Mouse (Mus musculus): ENCODE data around the gene Thumpd3.

Gene Thumpd3

GRCm38 (mm10) chr6:113077569-113078030 is 31.6 kb downstream of the Thumpd3 start:
- DNase-seq (ENCODE audit: low read depth, low spot score): no peak

- DNase-seq (ENCODE audit: low read depth, low spot score): peak; percentile 49
These were observed 32.2 kb downstream of the Thumpd3 start for GRCm38 (mm10) chr6:113078031-113078721.

GRCm38 (mm10) chr6:113079492-113079891 is 33.5 kb downstream of the Thumpd3 start:
- DNase-seq (ENCODE audit: low read depth, low spot score): no peak

GRCm38 (mm10) chr6:113082229-113082628 is 36.2 kb downstream of the Thumpd3 start:
- no peak for DNase-seq (ENCODE audit: low read depth, low spot score)

- DNase-seq (ENCODE audit: low read depth, low spot score): no peak
These were observed 38.6 kb downstream of the Thumpd3 start for GRCm38 (mm10) chr6:113084590-113084989.

- DNase-seq (ENCODE audit: low read depth, low spot score): no peak
These were observed 47.2 kb downstream of the Thumpd3 start for GRCm38 (mm10) chr6:113093206-113093605.

- no peak for DNase-seq (ENCODE audit: low read depth, low spot score)
These were observed 49.5 kb downstream of the Thumpd3 start for GRCm38 (mm10) chr6:113095547-113095946.

- no peak for DNase-seq (ENCODE audit: low read depth, low spot score)
These were observed 51.6 kb downstream of the Thumpd3 start for GRCm38 (mm10) chr6:113097662-113098061.

GRCm38 (mm10) chr6:113099640-113100289 is 53.7 kb downstream of the Thumpd3 start:
- no peak for DNase-seq (ENCODE audit: low read depth, low spot score)

- no peak for DNase-seq (ENCODE audit: low read depth, low spot score)
These were observed 56.5 kb downstream of the Thumpd3 start for GRCm38 (mm10) chr6:113102541-113102940.

- peak; percentile 25 for DNase-seq (ENCODE audit: low read depth, low spot score)
These were observed 57.7 kb downstream of the Thumpd3 start for GRCm38 (mm10) chr6:113103765-113104164.

- DNase-seq (ENCODE audit: low read depth, low spot score): no peak
These were observed 63.4 kb downstream of the Thumpd3 start for GRCm38 (mm10) chr6:113109378-113109777.

GRCm38 (mm10) chr6:113109956-113110355 is 63.9 kb downstream of the Thumpd3 start:
- DNase-seq (ENCODE audit: low read depth, low spot score): no peak
